Mouse (Mus musculus) right cerebral cortex, postnatal 4 days (tissue): ENCODE measurements around the gene Hnf1a.

Source experiments
- DNase-seq: peaks from one replicate; pipeline ENCODE4 v3.0.0-alpha.2; 2022

The Hnf1a gene

GRCm38 (mm10) chr5:114978888-114979249 lies 8.0 kb upstream of the Hnf1a start:
- peak; percentile 20 for DNase-seq

GRCm38 (mm10) chr5:114978473-114978872 lies 7.6 kb upstream of the Hnf1a start:
- peak; percentile 26 for DNase-seq

- no peak for DNase-seq
These were observed 6.0 kb upstream of the Hnf1a start for GRCm38 (mm10) chr5:114976935-114977334.

GRCm38 (mm10) chr5:114973131-114973530 lies 2.2 kb upstream of the Hnf1a start:
- DNase-seq: no peak

GRCm38 (mm10) chr5:114972201-114972600 lies 1.3 kb upstream of the Hnf1a start:
- no peak for DNase-seq

- no peak for DNase-seq
These were observed 1.2 kb downstream of the Hnf1a start for GRCm38 (mm10) chr5:114969609-114970215.

- DNase-seq: no peak
These were observed 1.8 kb downstream of the Hnf1a start for GRCm38 (mm10) chr5:114969064-114969463.

- DNase-seq: no peak
These were observed 2.2 kb downstream of the Hnf1a start for GRCm38 (mm10) chr5:114968651-114969050.

GRCm38 (mm10) chr5:114967523-114968268 lies 3.2 kb downstream of the Hnf1a start:
- no peak for DNase-seq

GRCm38 (mm10) chr5:114964967-114965898 lies 5.7 kb downstream of the Hnf1a start:
- no peak for DNase-seq

- DNase-seq: no peak
These were observed 6.5 kb downstream of the Hnf1a start for GRCm38 (mm10) chr5:114964315-114964966.

GRCm38 (mm10) chr5:114961590-114962360 lies 9.1 kb downstream of the Hnf1a start:
- DNase-seq: no peak

- DNase-seq: no peak
These were observed 12.8 kb downstream of the Hnf1a start for GRCm38 (mm10) chr5:114958069-114958468.

- DNase-seq: no peak
These were observed 17.6 kb downstream of the Hnf1a start for GRCm38 (mm10) chr5:114953326-114953725.

- DNase-seq: no peak
These were observed 19.5 kb downstream of the Hnf1a start for GRCm38 (mm10) chr5:114951279-114951880.

- DNase-seq: no peak
These were observed 20.2 kb downstream of the Hnf1a start for GRCm38 (mm10) chr5:114950669-114951068.

- DNase-seq: no peak
These were observed 21.1 kb downstream of the Hnf1a start for GRCm38 (mm10) chr5:114949812-114950211.

GRCm38 (mm10) chr5:114949316-114949715 lies 21.6 kb downstream of the Hnf1a start:
- DNase-seq: no peak

GRCm38 (mm10) chr5:114948891-114949290 lies 22.0 kb downstream of the Hnf1a start:
- peak; percentile 45 for DNase-seq

GRCm38 (mm10) chr5:114945072-114945471 lies 25.8 kb downstream of the Hnf1a start:
- no peak for DNase-seq

GRCm38 (mm10) chr5:114942766-114943130 lies 28.1 kb downstream of the Hnf1a start:
- no peak for DNase-seq
